Mouse (Mus musculus) embryonic facial prominence, embryonic 14.5 days (tissue): ENCODE data around the gene Soat1. TPM values are rescaled to one million over a fixed set of nuclear protein-coding genes. Genes with fewer than 3 reads are reported as not detected.

Source experiments
- ATAC-seq: fragments of 200-750 bp; cut with Nextera tagmentation; 2 replicates; pipeline ENCODE4 v1.8.0; 2017; ENCODE audit warnings: low read depth, moderate number of reproducible peaks, moderate TSS enrichment
- DNase-seq: peaks from one replicate; pipeline ENCODE4 v3.0.0-alpha.2; 2015; ENCODE audit warnings: low spot score
- H3K27ac ChIP-seq: fragments of 300-500 bp; sonication (generic); replicated peaks from 2 replicates; pipeline ENCODE4 v1.5.1; 2014; ENCODE audit warnings: low read depth, mild to moderate bottlenecking, low read length, moderate library complexity
- H3K27me3 ChIP-seq: fragments of 300-500 bp; sonication (generic); replicated peaks from 2 replicates; pipeline ENCODE4 v1.6.1; 2014; ENCODE audit warnings: low read length; ENCODE audit not compliant: control insufficient read depth, insufficient read depth
- H3K36me3 ChIP-seq: fragments of 300-500 bp; sonication (generic); 2 replicates; pipeline ENCODE4 v1.6.1; 2014; ENCODE audit warnings: low read length, mixed read lengths; ENCODE audit not compliant: control insufficient read depth, insufficient read depth
- H3K4me1 ChIP-seq: fragments of 300-500 bp; sonication (generic); 2 replicates; pipeline ENCODE4 v1.6.1; 2014; ENCODE audit warnings: antibody characterized with exemption, low read length; ENCODE audit not compliant: control insufficient read depth, insufficient read depth
- H3K4me2 ChIP-seq: fragments of 300-500 bp; sonication (generic); 2 replicates; pipeline ENCODE4 v1.6.1; 2014; ENCODE audit warnings: low read depth, mild to moderate bottlenecking, low read length, moderate library complexity, mixed read lengths
- H3K4me3 ChIP-seq: fragments of 300-500 bp; sonication (generic); 2 replicates; pipeline ENCODE4 v1.5.1; 2014; ENCODE audit warnings: low read depth, mild to moderate bottlenecking, low read length
- H3K9ac ChIP-seq: fragments of 300-500 bp; sonication (generic); 2 replicates; pipeline ENCODE4 v1.6.1; 2014; ENCODE audit warnings: low read depth, mild to moderate bottlenecking, low read length, moderate library complexity, mixed read lengths
- H3K9me3 ChIP-seq: fragments of 300-500 bp; sonication (generic); 2 replicates; pipeline ENCODE4 v1.6.1; 2016; ENCODE audit warnings: low read length; ENCODE audit not compliant: control insufficient read depth
- WGBS: fragments of 180-500 bp; shearing (Covaris S2); extraction: QIAGEN DNeasy Blood & Tissue Kit; methylation state at CpG from one replicate; pipeline ENCODE4 v1.1.7; 2014; 5-methylcytosine and 5-hydroxymethylcytosine counted together
- polyA plus RNA-seq: library from polyadenylated mRNA; unstranded; fragments of >200 nt; fragmentation: Nextera tagmentation; extraction: Ambion mirVana; gene quantifications from 2 replicates; pipeline ENCODE4 v1.2.1, GENCODE M21; 2014

The Soat1 gene
- polyA plus RNA-seq, 1 experiment from 2014 or later, result 21.8 TPM

- Histone ChIP-seq H3K4me2 (no peak overlapping the region), H3K27me3 (no peaks in the 10 kb centered on the region), H3K4me1 (no peaks in the 10 kb centered on the region), H3K36me3 (no peaks in the 10 kb centered on the region), H3K9ac (no peak overlapping the region), H3K4me3 (no peak overlapping the region), H3K9me3 (no peaks in the 10 kb centered on the region), H3K27ac (peak overlapping the region; percentile 45; the same call in 1 of the 2 replicates)
- no peak for ATAC-seq
- 61% methylated on average over 8 of the region's 8 CpGs for WGBS
- DNase-seq, result peak; percentile 63
Measured at GRCm38 (mm10) chr1:156495025-156495424, 20.9 kb upstream of the Soat1 start.

- no peaks in the 10 kb centered on the region for H3K9me3 ChIP-seq
- H3K4me2 ChIP-seq, result no peak overlapping the region
- no peak overlapping the region for H3K4me3 ChIP-seq
- no peaks in the 10 kb centered on the region for H3K36me3 ChIP-seq
- no peak overlapping the region for H3K27ac ChIP-seq
- no peak overlapping the region for H3K9ac ChIP-seq
- H3K4me1 ChIP-seq, result no peaks in the 10 kb centered on the region
- WGBS, result 80% methylated on average over 4 of the region's 4 CpGs
- H3K27me3 ChIP-seq, result no peaks in the 10 kb centered on the region
- ATAC-seq (no peak), DNase-seq (no peak)
Measured at GRCm38 (mm10) chr1:156491226-156491796, 17.2 kb upstream of the Soat1 start.

DNA sequence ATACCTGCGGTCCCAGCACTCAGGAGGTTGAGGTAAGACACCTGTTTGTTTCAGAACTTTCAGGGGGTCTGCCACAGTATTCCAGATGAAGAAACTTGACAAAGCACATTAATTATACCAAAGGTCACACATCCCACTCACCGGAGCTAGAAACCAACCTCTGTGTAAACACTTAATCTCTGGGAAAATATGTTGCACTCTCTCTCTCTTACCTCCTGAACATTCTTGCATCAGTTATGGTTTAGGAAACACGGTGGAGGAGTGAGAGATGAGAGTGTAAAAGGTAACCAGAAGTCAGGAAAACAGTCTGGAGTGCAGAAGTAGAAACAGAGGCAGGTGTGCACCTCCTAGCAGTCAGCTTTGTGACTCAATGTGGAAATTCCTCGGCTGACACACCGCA is 13.9 kb upstream of the Soat1 start:
- Histone ChIP-seq H3K36me3 (no peaks in the 10 kb centered on the region), H3K9me3 (no peaks in the 10 kb centered on the region), H3K4me3 (no peak overlapping the region), H3K27ac (no peak overlapping the region), H3K9ac (no peak overlapping the region), H3K4me2 (no peak overlapping the region), H3K27me3 (no peaks in the 10 kb centered on the region), H3K4me1 (no peaks in the 10 kb centered on the region)
- no peak for ATAC-seq
- 75% methylated on average over 5 of the region's 5 CpGs for WGBS
- DNase-seq, result no peak

GRCm38 (mm10) chr1:156487498-156487897 is 13.4 kb upstream of the Soat1 start:
- H3K36me3 ChIP-seq, result no peaks in the 10 kb centered on the region
- no peaks in the 10 kb centered on the region for H3K9me3 ChIP-seq
- no peak overlapping the region for H3K4me3 ChIP-seq
- H3K4me2 ChIP-seq, result no peak overlapping the region
- no peak for ATAC-seq
- H3K4me1 ChIP-seq, result no peaks in the 10 kb centered on the region
- H3K27me3 ChIP-seq, result no peaks in the 10 kb centered on the region
- WGBS, result 91% methylated on average over 7 of the region's 7 CpGs
- no peak overlapping the region for H3K9ac ChIP-seq
- DNase-seq, result no peak
- no peak overlapping the region for H3K27ac ChIP-seq

DNA sequence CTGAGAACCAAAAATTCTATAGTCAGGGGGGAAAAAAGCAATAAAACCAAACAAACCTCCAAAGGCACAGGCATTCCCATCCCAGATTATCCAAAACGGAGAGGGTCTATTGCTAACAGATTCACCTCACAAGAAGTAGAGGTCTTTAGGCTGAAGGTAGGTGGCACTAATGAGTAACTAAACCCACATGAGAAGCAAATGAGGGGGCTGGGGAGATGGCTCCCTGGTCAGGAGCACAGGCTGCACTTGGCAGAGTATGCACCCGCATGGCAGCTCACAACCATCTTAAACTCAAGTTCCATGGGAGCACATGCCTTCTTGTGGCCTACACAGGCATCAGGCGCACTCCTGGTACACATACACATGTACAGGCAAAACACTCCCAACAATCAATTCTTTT is 7.7 kb upstream of the Soat1 start:
- no peak for DNase-seq
- 84% methylated on average over 3 of the region's 3 CpGs for WGBS
- H3K36me3 ChIP-seq, result no peaks in the 10 kb centered on the region
- H3K9ac ChIP-seq, result no peak overlapping the region
- no peak overlapping the region for H3K27ac ChIP-seq
- H3K9me3 ChIP-seq, result no peaks in the 10 kb centered on the region
- no peaks in the 10 kb centered on the region for H3K4me1 ChIP-seq
- no peak for ATAC-seq
- H3K4me3 ChIP-seq, result no peak overlapping the region
- no peaks in the 10 kb centered on the region for H3K27me3 ChIP-seq
- no peak overlapping the region for H3K4me2 ChIP-seq

DNA sequence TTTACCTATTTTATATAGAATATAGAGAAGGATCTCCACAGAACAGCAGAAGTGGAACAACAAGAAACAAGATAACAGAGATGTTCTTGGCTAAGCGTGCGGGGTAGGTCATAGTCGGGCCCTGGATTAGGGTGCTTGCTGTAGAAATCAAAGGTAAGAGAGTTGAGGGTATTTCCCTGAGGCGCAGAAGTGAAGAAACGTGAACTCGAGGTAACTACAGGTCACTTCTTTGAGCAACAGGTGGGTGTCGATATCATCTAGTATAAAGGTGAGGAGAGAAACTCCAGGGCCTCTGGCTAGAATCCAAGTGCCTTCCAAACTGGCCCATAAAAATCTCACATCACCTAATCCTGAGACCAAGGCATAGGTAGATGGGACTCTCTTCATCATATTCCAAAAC is 2.4 kb upstream of the Soat1 start:
- H3K36me3 ChIP-seq, result no peaks in the 10 kb centered on the region
- H3K9ac ChIP-seq, result no peak overlapping the region
- no peaks in the 10 kb centered on the region for H3K4me1 ChIP-seq
- no peaks in the 10 kb centered on the region for H3K9me3 ChIP-seq
- H3K27ac ChIP-seq, result no peak overlapping the region
- no peaks in the 10 kb centered on the region for H3K27me3 ChIP-seq
- ATAC-seq, result no peak
- H3K4me2 ChIP-seq, result no peak overlapping the region
- WGBS, result 39% methylated on average over 7 of the region's 7 CpGs
- no peak for DNase-seq
- no peak overlapping the region for H3K4me3 ChIP-seq

DNA sequence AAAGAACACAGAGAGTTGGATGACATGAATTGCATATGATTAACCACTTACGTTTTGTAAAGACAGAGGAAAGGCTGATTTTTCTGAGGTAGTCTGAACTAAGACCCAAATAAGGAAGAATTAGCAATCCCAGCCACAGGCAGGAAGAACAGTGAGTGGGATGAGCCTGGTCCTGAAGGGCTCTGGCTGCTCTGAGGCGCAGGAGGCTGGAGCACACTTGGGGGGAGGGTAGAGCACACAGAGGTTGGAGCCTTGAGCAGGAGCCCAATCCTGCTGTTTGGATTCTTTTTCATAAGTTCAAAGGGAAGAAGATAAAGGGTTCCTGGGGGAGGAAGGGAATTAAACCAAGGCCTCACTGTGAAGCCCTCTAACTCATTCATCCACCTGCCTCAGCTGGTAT is 1.9 kb upstream of the Soat1 start:
- no peak for DNase-seq
- Histone ChIP-seq H3K4me3 (no peak overlapping the region), H3K27me3 (no peaks in the 10 kb centered on the region), H3K4me1 (no peaks in the 10 kb centered on the region), H3K9me3 (no peaks in the 10 kb centered on the region), H3K9ac (no peak overlapping the region), H3K36me3 (no peaks in the 10 kb centered on the region), H3K27ac (no peak overlapping the region), H3K4me2 (no peak overlapping the region)
- 49% methylated on average over 2 of the region's 2 CpGs for WGBS
- ATAC-seq, result no peak

DNA sequence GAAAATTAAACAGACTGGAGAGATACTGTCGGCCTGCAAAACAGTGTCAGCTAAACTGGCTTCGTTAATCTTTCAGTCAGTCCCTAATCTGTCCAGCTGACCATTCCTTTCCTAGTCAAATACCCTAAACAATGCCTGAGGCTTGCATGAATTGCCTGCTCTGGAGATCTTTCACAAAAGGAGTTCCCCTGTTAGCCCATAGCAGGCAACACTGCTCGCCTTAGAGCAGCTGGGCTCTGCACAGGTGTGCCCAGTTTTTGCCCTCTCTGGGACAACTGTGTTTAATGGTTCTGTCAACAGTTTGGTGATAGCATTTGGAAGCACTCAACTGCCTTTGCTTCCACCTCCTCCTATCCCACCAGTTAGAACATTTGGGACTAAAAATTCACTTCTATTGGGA is 723 bp upstream of the Soat1 start:
- no peak overlapping the region for H3K27ac ChIP-seq
- H3K4me2 ChIP-seq, result no peak overlapping the region
- WGBS, result 61% methylated on average over 3 of the region's 3 CpGs
- no peaks in the 10 kb centered on the region for H3K36me3 ChIP-seq
- H3K27me3 ChIP-seq, result no peaks in the 10 kb centered on the region
- no peak overlapping the region for H3K9ac ChIP-seq
- no peaks in the 10 kb centered on the region for H3K4me1 ChIP-seq
- H3K4me3 ChIP-seq, result no peak overlapping the region
- no peak for ATAC-seq
- no peak for DNase-seq
- no peaks in the 10 kb centered on the region for H3K9me3 ChIP-seq

DNA sequence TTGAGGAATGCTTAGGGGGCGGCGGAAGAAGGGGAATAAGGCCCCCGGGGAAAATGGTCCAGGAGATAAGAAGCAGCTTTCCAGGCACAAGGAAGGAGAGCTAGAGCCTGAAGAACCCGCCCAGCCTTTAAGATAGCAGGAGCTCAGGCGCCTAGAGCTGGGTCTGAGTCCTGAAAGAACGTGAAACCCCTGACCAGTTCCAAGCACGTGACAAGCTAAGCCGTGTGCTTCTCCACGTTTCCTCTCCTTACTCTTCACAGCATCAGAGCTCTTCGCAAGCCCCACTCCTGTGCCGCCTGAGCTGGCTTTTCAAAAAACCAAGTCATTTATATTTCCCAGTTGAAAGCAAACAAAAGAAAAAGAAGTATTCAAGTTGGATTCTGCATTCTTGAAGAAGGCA is 1.1 kb downstream of the Soat1 start:
- H3K27ac ChIP-seq, result no peak overlapping the region
- H3K36me3 ChIP-seq, result 0 out of 2 replicates have a peak, but pooled peaks cover 6% of the 10 kb centered on the region
- WGBS, result 2% methylated on average over 11 of the region's 11 CpGs

More for the DNA sequence above, 1.1 kb downstream of the Soat1 start:
- H3K27me3 ChIP-seq, result no peaks in the 10 kb centered on the region
- peak; percentile 61 for DNase-seq
- peak overlapping the region; percentile 47 for H3K9ac ChIP-seq
- peak overlapping the region; percentile 71 for H3K4me2 ChIP-seq
- peak overlapping the region; percentile 87 for H3K4me3 ChIP-seq
- peak; percentile 34; the same call in 1 of the 2 replicates for ATAC-seq
- no peaks in the 10 kb centered on the region for H3K4me1 ChIP-seq
- peaks cover 5% of the 10 kb centered on the region for H3K9me3 ChIP-seq
